Mouse (Mus musculus): ENCODE measurements around the gene Psat1.
A peak's percentile ranks its signal among the peaks of the same experiment; 100 is the strongest.

Psat1 gene

DNA sequence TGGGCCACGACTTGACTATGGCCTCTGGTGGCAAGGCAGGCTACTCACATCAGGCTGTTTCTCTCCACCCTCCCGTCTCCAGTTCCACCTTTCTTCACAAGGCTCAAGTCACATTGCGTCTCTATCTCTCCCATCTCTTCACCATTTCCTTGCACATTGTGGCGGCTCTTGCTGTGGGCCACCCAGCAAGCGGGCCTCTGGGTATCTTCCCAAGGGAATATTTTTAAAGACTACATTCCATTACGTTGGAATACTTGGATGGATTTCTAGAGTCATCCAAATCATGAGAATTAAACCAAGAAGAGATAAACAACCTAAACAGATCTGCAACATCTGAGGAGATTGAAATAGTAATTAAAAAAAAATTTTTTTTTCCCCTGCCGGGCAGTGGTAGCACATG is at the start of gene Psat1:
Psat1 (minus strand) TSS at position 101 of the 400 bp plus-strand sequence.
- DNase-seq (ENCODE audit: inconsistent age in 2 of 2, low spot score in 1 of 2), result no peak

DNA sequence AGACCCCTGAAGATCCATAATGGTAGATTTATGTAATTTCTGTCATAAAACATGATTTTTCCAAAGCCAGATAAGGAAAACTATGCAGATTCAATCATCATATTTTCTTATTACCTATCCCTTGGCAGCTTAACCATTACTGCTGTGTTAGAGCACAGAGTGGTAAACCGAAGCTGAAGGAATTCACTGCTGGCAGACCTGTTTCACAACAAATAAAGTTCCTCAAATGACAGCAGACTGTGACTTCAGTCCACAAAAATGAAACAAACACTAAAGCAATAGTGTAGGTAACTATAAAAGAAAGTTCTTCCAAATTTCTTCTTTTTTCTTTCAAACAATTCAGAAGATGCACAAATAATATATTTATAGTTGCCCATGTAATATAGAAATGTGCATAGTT is 43.0 kb upstream of the Psat1 start:
- no peak for DNase-seq (ENCODE audit: inconsistent age in 2 of 2, low spot score in 1 of 2)

DNA sequence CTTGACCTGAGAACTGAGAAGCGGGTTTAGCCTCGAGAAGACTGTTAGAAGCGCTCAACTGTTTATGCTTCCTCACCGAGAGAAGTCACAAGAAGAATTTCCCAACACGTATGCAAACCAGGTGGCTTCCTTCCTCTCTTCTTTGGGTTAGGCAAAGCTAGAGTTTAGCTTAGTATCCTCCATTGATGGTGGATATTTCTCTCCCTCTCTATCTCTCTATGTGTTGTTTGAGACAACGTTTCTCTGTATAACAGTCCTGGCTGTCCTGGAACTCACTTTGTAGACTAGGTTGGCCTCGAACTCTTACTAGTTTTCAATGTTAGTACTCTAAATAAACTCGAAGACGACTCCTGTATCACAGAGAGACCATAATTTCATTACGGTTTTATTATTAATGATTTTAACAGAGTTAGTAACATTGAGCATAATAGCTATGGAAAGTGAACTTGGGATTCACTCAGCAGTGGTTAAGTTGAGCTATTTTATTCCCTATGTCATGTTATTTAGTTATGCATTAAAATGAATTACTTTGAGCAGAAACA is 38.1 kb upstream of the Psat1 start:
- DNase-seq (ENCODE audit: inconsistent age in 2 of 2, low spot score in 1 of 2), result no peak

DNA sequence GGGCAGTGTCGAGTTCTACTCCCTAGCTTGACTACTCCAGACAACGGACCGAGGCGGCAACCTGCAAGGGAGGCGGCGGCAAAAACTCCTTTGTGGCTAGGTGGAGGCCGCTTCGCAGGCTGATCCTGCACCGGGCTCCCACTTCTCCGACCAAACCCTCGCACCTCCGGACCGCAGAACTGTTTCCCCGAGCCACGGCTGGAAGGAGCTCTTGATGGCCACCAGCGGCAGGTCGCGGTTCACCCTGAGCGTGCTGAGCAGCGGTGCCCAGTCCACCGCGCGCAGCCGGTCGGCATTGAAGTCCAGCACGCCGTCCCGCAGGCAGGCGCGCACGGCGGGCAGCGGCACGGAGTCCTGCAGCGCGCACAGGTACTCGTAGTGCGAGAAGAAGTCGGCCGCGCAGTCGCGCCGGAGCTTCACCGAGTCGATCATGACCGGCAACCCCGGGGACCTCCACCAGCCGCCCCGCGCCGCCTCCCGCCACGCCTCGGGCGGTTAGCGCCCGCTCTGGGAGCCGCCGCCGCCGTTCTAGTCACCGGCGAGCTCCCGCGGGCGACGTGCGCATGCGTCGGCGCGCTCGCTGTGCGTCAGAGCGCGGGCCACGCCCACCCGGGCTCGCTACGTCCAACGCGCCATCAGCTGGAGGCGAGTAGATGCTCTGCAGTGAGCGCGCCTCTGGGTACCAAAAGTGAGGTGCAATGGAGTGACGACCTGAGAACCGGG is 37.5 kb upstream of the Psat1 start, which contains the start of gene Cep78:
Cep78 (minus strand) TSS at position 541 of the 723 bp plus-strand sequence.
- DNase-seq (ENCODE audit: inconsistent age in 2 of 2, low spot score in 1 of 2), result peak; percentile 93 to 97

DNA sequence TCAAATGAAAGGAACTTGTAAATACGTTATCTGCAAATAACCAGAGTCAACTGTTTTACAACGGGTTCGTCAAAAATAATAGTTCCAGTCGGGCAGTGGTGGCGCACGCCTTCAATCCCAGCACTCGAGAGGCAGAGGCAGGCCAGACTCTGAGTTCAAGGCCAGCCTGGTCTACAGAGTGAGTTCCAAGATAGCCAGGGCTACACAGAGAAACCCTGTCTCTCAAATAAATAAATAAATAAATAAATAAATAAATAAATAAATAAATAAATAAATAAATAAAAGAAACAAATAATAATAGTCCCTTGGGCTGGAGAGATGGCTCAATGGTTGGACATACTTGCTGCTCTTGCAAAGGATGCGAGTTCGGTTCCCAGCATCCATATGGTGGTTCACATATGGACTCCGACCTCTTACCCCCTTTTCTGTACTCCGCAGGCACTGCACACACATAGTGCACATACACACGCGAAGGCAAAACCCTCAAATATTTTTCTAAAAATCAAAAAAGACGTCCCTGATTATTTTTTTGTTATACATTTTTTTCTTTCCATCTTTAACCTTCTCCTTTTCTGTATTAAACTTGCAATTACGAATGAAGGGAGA is 36.7 kb upstream of the Psat1 start:
- no peak for DNase-seq (ENCODE audit: inconsistent age in 2 of 2, low spot score in 1 of 2)

DNA sequence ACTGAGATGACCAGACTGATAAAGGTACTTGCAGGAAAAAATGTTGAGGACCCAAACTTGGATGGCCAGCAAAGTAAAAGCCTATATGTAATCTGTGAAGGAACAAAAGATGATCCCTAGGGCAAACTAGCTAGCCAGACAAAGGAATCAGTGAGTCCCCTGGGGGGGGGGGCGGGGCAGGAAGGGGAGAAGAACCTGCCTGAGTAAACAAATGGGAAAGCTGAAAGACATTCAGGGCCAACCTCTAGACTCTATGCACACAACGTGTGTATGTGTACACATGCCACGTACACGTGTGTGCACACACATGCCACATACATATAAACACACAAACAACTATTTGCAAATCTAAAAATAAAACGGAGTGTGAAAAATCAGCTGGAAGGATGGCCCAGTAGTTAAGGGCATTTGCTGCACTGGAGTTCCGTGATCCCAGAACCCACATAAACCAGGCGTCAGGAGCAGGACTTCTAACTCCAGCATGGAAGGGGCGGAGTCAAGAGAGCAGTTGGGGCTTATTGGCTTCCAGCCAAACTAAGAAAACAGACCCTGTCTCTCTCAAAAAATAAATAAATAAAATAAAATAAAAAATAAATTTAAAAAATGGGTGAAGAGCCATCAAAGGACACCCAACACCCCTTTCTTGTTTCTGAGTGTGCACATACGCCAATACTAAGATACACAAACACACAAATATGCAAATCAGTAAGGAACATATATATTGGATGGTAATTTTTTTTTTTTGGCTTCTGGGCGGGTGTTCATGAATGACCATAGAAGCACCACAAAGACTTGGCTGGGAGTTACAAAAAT is 36.0 kb upstream of the Psat1 start:
- no peak for DNase-seq (ENCODE audit: inconsistent age in 2 of 2, low spot score in 1 of 2)

DNA sequence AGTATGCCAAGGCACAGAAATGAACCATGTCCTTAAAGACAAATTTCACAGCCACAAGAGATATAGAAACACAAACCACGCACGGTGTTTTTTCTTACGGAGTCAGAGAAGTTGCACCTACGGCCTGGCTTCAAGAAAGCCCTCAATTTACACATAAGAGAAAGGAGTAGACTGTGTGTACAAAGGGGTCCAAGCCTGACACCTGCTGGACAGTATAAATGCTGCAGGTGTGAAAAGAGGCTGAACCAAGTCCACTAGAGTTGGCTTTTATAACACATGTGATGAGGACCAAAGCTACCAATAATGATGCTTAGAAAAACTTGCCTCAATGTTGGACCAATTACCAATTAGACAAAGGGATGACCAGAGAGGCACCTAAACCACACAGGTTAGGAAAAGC is 34.7 kb upstream of the Psat1 start:
- DNase-seq (ENCODE audit: inconsistent age in 2 of 2, low spot score in 1 of 2), result peak; percentile 51 to 81

DNA sequence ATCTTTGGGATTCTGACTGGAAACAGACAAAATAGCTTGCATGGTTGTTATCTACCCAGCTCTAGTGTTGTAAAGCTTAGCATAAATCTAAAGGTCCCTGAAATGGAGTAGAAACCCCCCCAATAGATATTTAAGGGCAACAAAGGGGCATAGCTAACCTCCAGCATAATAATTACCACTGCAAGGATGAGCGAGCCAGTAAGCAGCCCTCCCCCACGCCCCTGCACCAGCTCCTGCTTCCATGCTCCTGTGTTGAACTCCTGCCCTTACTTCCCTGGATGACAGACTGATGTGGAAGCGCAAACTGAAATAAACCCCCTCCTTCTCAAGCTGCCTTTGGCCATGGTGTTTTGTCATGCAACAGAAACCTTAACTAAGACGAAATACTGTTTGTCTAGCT is 26.2 kb upstream of the Psat1 start:
- no peak for DNase-seq (ENCODE audit: inconsistent age in 2 of 2, low spot score in 1 of 2)

DNA sequence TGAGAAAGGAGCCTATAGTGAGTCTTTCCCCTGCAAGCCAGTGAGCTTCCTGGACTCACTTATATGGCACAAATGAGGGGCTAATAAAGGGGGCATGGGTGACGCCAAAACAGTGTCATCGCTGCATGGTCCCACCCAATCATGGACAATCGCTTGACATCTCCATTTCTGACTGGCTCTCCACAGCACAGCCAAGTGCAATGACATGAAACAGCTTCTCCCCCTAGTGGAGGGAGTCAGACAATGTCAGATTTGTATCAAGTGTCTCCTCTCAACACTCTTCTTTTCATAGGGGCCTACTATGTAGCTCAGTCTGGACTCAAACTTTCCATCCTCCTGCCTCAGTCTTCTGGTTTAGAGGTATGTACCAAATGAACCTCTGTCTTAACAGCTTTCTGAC is 17.9 kb upstream of the Psat1 start:
- DNase-seq (ENCODE audit: inconsistent age in 2 of 2, low spot score in 1 of 2), result peak; percentile 52 to 86

DNA sequence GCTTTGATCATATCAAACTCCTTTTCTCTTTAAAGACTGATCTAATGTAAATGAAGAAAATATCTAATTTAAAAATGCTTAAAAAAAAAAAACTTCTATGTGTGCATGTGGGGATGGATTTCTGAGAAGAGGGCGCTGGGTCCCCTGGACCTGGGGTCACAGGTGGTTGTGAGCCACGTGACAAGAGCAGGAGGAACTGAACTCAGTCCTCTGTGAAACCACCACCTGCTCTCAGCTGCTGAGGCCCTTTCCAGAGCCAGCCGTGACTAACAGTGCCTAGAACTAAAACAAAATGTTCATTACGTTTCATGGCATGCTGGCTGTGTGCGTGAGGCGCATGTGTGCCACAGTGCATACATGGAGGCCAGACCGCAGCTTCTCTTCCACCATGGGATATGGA is 17.4 kb upstream of the Psat1 start:
- peak in 1 of 2 experiments; percentile 18 for DNase-seq (ENCODE audit: inconsistent age in 2 of 2, low spot score in 1 of 2)

DNA sequence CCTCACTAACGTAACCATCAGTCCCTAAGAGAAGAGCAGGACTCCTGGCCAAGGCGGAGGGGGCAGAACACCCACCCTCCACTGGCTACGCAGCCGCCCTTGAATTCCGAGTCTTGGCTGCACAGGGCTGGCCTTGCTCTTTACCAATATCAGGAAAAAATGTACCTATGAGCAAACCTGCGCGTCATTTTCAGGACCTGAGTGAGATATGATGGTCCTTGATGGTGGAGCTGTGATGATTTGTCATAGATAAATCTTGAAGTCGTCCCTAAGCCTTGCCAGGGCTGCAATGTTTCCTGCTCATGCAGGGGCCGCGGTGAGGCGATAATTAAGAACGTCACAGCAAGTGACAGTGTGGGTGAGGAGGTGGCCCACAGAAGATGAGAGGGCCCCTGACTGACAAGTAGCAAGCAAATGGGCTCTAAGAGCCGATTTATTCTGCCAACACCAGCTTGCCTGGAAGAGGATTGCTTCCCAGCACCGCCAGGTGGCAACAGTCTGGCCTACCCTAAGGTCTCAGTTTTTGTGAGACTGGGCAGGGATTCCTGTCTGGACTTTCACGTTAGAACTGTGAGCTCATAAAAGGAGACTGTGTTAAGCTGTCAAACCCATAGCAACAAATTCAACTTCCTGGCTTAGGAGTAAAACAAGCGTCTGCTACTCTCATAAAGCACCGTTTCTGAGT is 16.0 kb upstream of the Psat1 start:
- peak; percentile 84 to 88 for DNase-seq (ENCODE audit: inconsistent age in 2 of 2, low spot score in 1 of 2)

DNA sequence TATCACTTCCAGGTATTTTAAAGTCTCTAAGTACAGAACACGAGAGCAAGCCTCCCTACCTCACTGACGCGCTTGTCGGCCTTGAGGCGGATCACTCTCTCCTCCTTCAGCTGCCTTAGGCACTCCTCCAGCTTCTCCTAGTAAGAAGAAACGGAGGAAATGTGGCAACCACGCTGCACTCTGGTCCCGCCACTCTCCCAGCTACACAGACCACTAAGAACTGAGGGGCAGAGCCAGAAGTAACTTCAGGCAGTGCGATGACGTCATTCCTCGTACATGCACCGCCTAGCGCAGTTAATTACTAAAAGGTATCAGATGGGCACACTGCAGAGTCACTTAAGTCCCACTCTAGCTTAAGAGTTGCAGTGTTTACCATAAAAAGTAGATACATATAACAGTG is 15.2 kb upstream of the Psat1 start:
- DNase-seq (ENCODE audit: inconsistent age in 2 of 2, low spot score in 1 of 2), result peak; percentile 62 to 65

DNA sequence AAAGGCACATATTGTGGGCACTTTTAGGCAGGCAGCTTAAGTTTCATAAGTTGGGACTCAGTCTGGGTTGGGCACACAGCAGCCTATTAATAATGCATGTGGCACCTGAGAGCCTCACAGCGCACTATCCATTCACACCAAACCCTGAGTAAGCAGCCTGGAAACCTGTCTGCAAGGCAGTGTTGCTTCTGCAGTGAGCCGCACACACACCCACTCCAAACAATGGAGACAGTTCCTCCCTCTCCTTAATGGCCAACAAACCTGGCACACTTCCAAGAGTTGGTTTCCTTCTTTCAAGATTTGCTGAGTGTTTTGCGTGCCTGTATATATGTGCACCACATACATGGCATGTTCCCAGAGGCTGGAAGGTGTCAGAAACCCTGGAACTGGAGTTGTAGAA is 3.1 kb upstream of the Psat1 start:
- no peak for DNase-seq (ENCODE audit: inconsistent age in 2 of 2, low spot score in 1 of 2)

DNA sequence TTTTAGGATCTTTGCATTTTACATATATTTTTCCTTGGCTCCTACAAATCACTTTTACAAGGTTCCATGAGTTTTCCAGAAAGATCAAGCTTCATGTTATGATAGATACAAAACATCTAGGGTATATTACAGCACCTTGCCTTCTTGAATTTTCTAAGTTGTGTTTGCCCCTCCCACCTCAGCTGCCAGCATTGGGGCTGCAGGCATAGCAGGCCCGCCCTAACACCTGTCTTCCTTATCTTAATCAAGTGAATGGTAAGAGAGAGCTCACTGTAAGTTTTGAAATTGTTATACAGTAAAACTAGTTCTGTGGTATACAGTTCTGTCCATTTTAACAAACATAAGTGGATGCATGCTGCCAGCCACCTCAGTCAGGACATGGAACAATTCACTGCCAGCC is 1.7 kb upstream of the Psat1 start:
- no peak for DNase-seq (ENCODE audit: inconsistent age in 2 of 2, low spot score in 1 of 2)

DNA sequence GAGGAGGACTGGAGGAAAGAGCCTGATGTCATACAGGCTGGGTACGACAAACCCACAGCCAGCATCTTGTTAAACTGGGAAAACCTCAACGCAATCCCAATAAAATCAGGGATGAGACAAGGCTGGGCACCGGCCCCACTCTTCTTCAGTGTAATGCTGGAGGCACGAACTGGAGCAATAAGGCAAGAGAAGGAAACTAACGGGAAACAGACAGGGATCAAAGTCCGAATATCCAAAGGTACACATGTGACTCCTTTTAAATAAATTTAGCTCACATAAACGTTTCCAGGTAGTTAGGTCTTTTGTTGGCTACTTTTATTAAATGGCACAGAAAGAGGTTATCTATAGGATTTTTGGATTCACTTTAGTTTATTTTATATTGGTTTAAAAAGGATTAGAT is 1.3 kb upstream of the Psat1 start:
- DNase-seq (ENCODE audit: inconsistent age in 2 of 2, low spot score in 1 of 2), result no peak

DNA sequence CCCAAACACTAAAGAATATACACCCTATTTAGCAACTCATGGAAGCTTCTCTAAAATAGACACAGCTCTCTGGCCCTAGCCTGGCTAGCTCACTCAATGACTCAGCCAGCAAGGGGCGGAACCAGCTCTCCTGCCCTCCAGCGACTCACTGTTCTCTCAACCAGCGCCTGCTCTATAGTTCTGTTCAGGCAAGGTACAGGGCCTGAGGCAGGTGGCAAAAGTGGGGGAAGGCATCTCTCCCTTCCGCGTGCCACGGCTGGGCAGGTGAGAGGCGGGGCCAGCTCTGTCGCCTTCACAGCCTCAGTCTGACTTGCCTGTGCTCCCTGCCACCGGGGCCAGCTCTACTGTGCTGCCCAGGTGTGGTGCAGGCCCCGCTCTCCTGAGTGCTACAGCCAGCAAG is 474 bp downstream of the Psat1 start:
- DNase-seq (ENCODE audit: inconsistent age in 2 of 2, low spot score in 1 of 2), result peak; percentile 62 to 70

DNA sequence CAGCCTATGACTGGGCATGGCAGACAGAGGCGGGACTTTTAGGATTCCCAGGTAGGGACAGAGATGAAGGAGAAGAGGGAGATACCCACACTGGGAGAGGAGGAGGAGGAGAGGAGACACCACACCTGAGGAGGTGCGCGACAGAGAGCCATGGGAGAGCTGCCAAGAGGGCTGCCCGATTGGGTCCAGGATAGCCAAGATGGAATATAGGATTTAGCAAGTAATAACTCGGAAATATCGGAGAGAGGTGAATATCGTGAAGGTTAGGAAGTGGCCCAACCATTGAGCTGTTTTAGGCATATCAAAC is 4.1 kb downstream of the Psat1 start:
- DNase-seq (ENCODE audit: inconsistent age in 2 of 2, low spot score in 1 of 2), result no peak

DNA sequence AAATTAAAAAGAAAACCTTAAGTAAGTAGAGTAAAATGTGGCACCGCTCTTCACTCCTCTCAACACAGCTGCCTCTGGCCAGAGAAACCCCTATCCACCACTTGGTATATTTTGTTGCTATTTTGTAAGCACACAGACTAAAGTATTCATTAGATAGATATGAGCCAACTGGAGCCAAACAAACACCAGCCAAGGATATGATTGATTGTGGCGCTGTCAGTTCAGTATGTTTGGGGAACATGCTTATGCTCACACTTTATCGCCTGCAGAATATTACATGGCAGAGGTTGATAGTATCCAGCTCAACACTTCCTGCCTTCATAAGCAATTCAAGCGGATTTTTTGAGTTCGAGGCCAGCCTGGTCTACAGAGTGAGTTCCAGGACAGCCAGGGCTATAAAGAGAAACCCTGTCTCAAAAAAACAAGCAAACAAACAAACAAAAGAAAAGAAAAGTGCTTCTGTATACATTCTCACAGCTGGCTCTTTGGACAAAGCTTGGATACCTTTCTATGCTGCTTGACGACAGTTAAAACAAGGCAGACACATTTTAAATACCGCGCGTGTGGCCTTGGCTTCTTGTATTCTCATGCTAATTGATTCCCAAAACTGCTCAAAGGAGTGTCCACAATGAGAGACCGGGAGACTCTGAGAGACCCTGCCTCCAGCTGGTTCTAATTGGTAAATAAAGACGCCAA is 4.6 kb downstream of the Psat1 start:
- DNase-seq (ENCODE audit: inconsistent age in 2 of 2, low spot score in 1 of 2), result no peak

DNA sequence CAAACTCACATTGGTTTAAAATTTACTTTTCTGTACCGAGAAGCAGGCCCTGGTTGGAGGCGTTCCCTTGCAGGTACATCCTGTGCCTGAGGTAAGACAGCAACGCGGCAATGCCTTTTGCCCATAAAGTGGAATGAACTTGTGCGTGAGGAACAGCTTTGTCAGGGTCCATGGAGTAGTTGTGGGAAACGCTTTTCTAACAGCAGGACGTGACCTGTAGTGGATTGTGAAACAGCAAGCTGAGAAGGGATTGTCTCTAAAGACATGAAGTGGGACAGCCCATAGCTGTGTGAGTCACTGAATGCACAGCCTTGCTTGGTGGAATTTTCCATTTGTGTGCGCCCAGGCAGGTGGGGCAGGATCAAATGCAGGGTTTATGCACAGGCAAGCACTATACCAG is 5.7 kb downstream of the Psat1 start:
- peak; percentile 57 to 79 for DNase-seq (ENCODE audit: inconsistent age in 2 of 2, low spot score in 1 of 2)

DNA sequence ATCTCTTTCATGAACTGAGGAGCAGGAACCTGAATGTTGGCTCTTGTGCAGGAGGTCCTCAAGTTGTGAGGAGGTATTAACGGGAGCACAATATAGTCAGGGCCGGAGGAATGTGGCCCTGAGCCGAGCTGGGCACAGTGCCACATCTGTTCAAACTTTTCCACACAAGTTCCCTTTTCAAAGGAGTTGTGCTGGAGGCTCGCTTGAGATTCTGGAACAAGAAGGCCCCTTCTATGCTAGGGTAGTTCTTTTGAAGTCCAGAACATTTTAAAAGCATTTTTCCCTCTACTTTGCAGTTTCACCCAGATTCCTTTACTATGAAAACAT is 21.5 kb downstream of the Psat1 start:
- DNase-seq (ENCODE audit: inconsistent age in 2 of 2, low spot score in 1 of 2), result peak; percentile 89 to 95

All from adrenal gland, adult (tissue).